Comparison of ENCODE assay signal across 8 mouse cellular contexts in genomic region chr19:19110793-19111427, GRCm38 (mm10). TPM values are rescaled to one million over a fixed set of nuclear protein-coding genes. Genes with fewer than 3 reads are reported as not detected.
DNase-seq lines count a peak whose midpoint lies in the region; ATAC-seq lines count a peak whose summit lies in the region.

Gene Rorb (minus strand): TSS chr19:19111196.

- WGBS in forebrain, embryonic 16.5 days = 0% methylated on average over 25 of the region's 25 CpGs
- under 1% methylated on average over 25 of the region's 25 CpGs for WGBS in large intestine, adult 2 months
- WGBS in liver, embryonic 15.5 days (ENCODE audit: insufficient replicate concordance) = under 1% methylated on average over 25 of the region's 25 CpGs
- WGBS in neural tube, embryonic 15.5 days = under 1% methylated on average over 25 of the region's 25 CpGs

- intact Hi-C loops in heart, postnatal 25 days (cut with DNase I) = no loop called here

- H3K27ac ChIP-seq in forebrain, embryonic 16.5 days (ENCODE audit: low read length) = peak within 1 kb of the TSS; percentile 17
- no peak within 1 kb of the TSS for H3K27ac ChIP-seq in liver, embryonic 15.5 days (replicated peaks)
- peak within 1 kb of the TSS; percentile 79 for H3K27ac ChIP-seq in neural tube, embryonic 15.5 days (replicated peaks)

- peak; percentile 87 for DNase-seq in ES-CJ7 (ENCODE audit: low read depth, low spot score)
- DNase-seq in cerebellum, adult 11-12 months = peak; percentile 36
- peak; percentile 37 for DNase-seq in heart, postnatal 25 days (ENCODE audit: low spot score)
- DNase-seq in large intestine, adult 2 months (ENCODE audit: low read depth, low spot score) = peak; percentile 70
- peak; percentile 61 for DNase-seq in thymus, postnatal 4 days

- no peaks in the 10 kb centered on the region for H3K9me3 ChIP-seq in forebrain, embryonic 16.5 days (ENCODE audit: control insufficient read depth, low read length)
- H3K9me3 ChIP-seq in liver, embryonic 15.5 days (replicated peaks) = no peaks in the 10 kb centered on the region
- no peaks in the 10 kb centered on the region for H3K9me3 ChIP-seq in neural tube, embryonic 15.5 days (replicated peaks)

- peaks cover 18% of the 10 kb centered on the region for H3K4me1 ChIP-seq in forebrain, embryonic 16.5 days (replicated peaks; ENCODE audit: control insufficient read depth, insufficient read depth, low read length)
- peaks cover 16% of the 10 kb centered on the region for H3K4me1 ChIP-seq in liver, embryonic 15.5 days (replicated peaks)
- peaks cover 33% of the 10 kb centered on the region for H3K4me1 ChIP-seq in neural tube, embryonic 15.5 days

- no peaks in the 10 kb centered on the region for H3K36me3 ChIP-seq in forebrain, embryonic 16.5 days (ENCODE audit: control insufficient read depth, insufficient read depth)
- H3K36me3 ChIP-seq in liver, embryonic 15.5 days (replicated peaks) = no peaks in the 10 kb centered on the region
- no peaks in the 10 kb centered on the region for H3K36me3 ChIP-seq in neural tube, embryonic 15.5 days

- H3K27me3 ChIP-seq in forebrain, embryonic 16.5 days (replicated peaks; ENCODE audit: control insufficient read depth, insufficient read depth, low read length) = no peaks in the 10 kb centered on the region; the same call in 1 of the 2 replicates
- H3K27me3 ChIP-seq in liver, embryonic 15.5 days = peaks cover 47% of the 10 kb centered on the region
- H3K27me3 ChIP-seq in neural tube, embryonic 15.5 days (replicated peaks) = peaks cover 10% of the 10 kb centered on the region; the same call in 1 of the 2 replicates

- peak within 1 kb of the TSS; percentile 59 for H3K9ac ChIP-seq in forebrain, embryonic 16.5 days (replicated peaks; ENCODE audit: low read depth, low read length)
- no peak within 1 kb of the TSS for H3K9ac ChIP-seq in liver, embryonic 15.5 days
- H3K9ac ChIP-seq in neural tube, embryonic 15.5 days (replicated peaks) = peak within 1 kb of the TSS; percentile 61

- H3K4me2 ChIP-seq in forebrain, embryonic 16.5 days (ENCODE audit: low read length) = peak within 1 kb of the TSS; percentile 94
- peak within 1 kb of the TSS; percentile 62 for H3K4me2 ChIP-seq in liver, embryonic 15.5 days
- H3K4me2 ChIP-seq in neural tube, embryonic 15.5 days = peak within 1 kb of the TSS; percentile 94

- peak; percentile 96 for ATAC-seq in forebrain, embryonic 16.5 days
- peak; percentile 87 for ATAC-seq in liver, embryonic 15.5 days (ENCODE audit: insufficient read depth)
- peak; percentile 97 for ATAC-seq in neural tube, embryonic 15.5 days (ENCODE audit: low FRiP score)

- peak within 1 kb of the TSS; percentile 64 for H3K4me3 ChIP-seq in forebrain, embryonic 16.5 days (replicated peaks; ENCODE audit: low read length)
- peak within 1 kb of the TSS; percentile 41 for H3K4me3 ChIP-seq in liver, embryonic 15.5 days (replicated peaks)
- H3K4me3 ChIP-seq in neural tube, embryonic 15.5 days (replicated peaks) = peak within 1 kb of the TSS; percentile 63

RNA-seq across cellular contexts. Expression of gene Rorb, which starts in this region (rescaled TPM):
- 19.7 and 21.7 TPM in 2 replicates for polyA plus RNA-seq in forebrain, embryonic 16.5 days (2015; fragmentation: Nextera tagmentation; extraction: Ambion mirVana)
- under 1 TPM; 0.29 to 0.39 TPM for total RNA-seq in heart, postnatal 25 days (2021)
- 0.01 and 0.04 TPM in 2 replicates for polyA plus RNA-seq in large intestine, adult 2 months (2012; rRNA removed)
- 0.01 TPM in 2 replicates for polyA plus RNA-seq in liver, embryonic 15.5 days (2015; fragmentation: Nextera tagmentation; extraction: Ambion mirVana)
- polyA plus RNA-seq in neural tube, embryonic 15.5 days (2015; fragmentation: Nextera tagmentation; extraction: Ambion mirVana) = 12.8 and 15.4 TPM in 2 replicates

Comparison
In these comparisons a context has a peak if more than half of its experiments do, and no peak if none do; other contexts are left out.
1. RNA of gene Rorb (polyA plus RNA-seq): 19.7 to 21.7 TPM in forebrain, embryonic 16.5 days and 12.8 to 15.4 TPM in neural tube, embryonic 15.5 days; 0.01 to 0.04 TPM in large intestine, adult 2 months and 0.01 TPM in liver, embryonic 15.5 days; every median in the first group is over 10 times any median in the second.
2. Peak in DNase-seq in heart, postnatal 25 days; RNA of the gene not detected or under 1 TPM.
3. Peak in DNase-seq in large intestine, adult 2 months; RNA of the gene not detected or under 1 TPM.
4. Peak in ATAC-seq, H3K4me3 ChIP-seq and H3K4me2 ChIP-seq in liver, embryonic 15.5 days; RNA of the gene not detected or under 1 TPM.
5. DNase-seq: peak in every context shown above with its lines; median percentile 87 in ES-CJ7; 70 in large intestine, adult 2 months; 61 in thymus, postnatal 4 days; 37 in heart, postnatal 25 days; 36 in cerebellum, adult 11-12 months.
6. Peak in every context shown above with its lines, with median percentiles within 50 percentile points of each other: ATAC-seq, H3K4me2 ChIP-seq and H3K4me3 ChIP-seq.